Mouse (Mus musculus): ENCODE data around the gene Qtrt1.

GRCm38 (mm10) chr9:21435777-21436635 lies 24.4 kb downstream of the Qtrt1 start:
- no peak for TF ChIP-seq CTCF (IDR thresholded peaks at IDR 0.05; ENCODE audit: low read depth, low read length)
- TF ChIP-seq POLR2A (IDR thresholded peaks at IDR 0.05; ENCODE audit: insufficient read depth, low read length): no peak
- no peak for TF ChIP-seq EP300 (IDR thresholded peaks at IDR 0.05; ENCODE audit: insufficient read depth, low read depth, low read length)
